Mouse (Mus musculus): Measurements from ENCODE around the gene Syn3. TPM values are rescaled to one million over a fixed set of nuclear protein-coding genes. Genes with fewer than 3 reads are reported as not detected.

Gene Syn3
- polyA plus RNA-seq, 1 experiment: 0.84 TPM

DNA sequence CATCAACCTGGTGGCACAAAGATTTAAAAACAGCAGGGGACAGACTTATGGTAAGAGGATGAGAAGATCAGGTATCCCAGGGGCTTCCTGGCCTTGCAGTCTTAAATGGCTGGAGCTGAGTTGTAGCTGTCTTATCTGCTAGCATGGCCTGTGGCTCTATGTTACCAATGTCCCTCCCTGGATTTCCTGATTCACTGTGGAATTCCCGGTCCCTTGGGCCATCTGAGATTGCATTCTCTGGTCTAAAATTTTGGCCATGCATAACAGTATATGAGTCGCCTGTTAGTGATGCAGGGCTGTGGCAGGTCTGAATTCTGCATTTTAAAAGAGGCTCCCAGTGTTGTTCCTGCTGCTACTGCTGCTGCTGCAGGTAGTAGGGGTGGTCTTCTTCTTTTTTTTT is 382.4 kb downstream of the Syn3 start:
- H3K4me1 ChIP-seq (replicated peaks; ENCODE audit: control insufficient read depth, insufficient read depth, low read length): no peaks in the 10 kb centered on the region
- 96% methylated on average over 2 of the region's 2 CpGs for WGBS
- no peak overlapping the region for H3K27ac ChIP-seq (ENCODE audit: control insufficient read depth, insufficient read depth, low read length)
- no peaks in the 10 kb centered on the region for H3K36me3 ChIP-seq (ENCODE audit: control insufficient read depth, insufficient read depth, low read length)
- DNase-seq: no peak
- no peak for TF ChIP-seq CTCF (IDR thresholded peaks at IDR 0.05; ENCODE audit: borderline replicate concordance, control insufficient read depth, extremely low read depth, insufficient read depth, low read length, poor library complexity)
- no peak for TF ChIP-seq POLR2A (IDR thresholded peaks at IDR 0.05; ENCODE audit: control insufficient read depth, extremely low read depth, insufficient read depth, low read length, poor library complexity)
- no peaks in the 10 kb centered on the region for H3K27me3 ChIP-seq (ENCODE audit: control insufficient read depth, insufficient read depth, low read length)
- no peak overlapping the region for H3K4me3 ChIP-seq (ENCODE audit: control insufficient read depth, insufficient read depth, low read length)

DNA sequence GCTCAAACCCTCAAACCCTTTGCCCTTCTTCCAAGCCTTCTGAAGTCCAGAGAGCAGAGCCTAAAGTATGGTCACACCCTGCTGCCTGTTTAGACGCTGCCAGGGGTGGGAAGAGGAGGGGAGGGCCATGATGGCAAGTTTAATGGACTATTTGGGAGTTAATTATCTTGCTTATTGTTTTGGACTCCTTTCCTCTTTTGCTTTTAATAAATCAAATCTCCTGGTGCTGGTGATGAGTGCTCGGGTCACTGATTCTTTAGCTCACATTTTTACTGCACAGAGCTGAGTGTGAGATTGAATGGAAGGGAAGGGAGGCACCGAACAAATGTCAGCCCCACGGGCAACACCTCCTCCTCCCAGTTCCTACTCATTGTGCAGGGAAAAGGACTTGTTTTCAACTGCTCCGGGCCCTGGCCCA is 384.3 kb downstream of the Syn3 start:
- Histone ChIP-seq H3K4me1 (replicated peaks; ENCODE audit: control insufficient read depth, insufficient read depth, low read length) (no peaks in the 10 kb centered on the region), H3K27ac (ENCODE audit: control insufficient read depth, insufficient read depth, low read length) (no peak overlapping the region), H3K27me3 (ENCODE audit: control insufficient read depth, insufficient read depth, low read length) (no peaks in the 10 kb centered on the region), H3K36me3 (ENCODE audit: control insufficient read depth, insufficient read depth, low read length) (no peaks in the 10 kb centered on the region), H3K4me3 (ENCODE audit: control insufficient read depth, insufficient read depth, low read length) (no peak overlapping the region)
- DNase-seq: no peak
- WGBS: 89% methylated on average over 5 of the region's 5 CpGs
- TF ChIP-seq CTCF (IDR thresholded peaks at IDR 0.05; ENCODE audit: borderline replicate concordance, control insufficient read depth, extremely low read depth, insufficient read depth, low read length, poor library complexity) (no peak), POLR2A (IDR thresholded peaks at IDR 0.05; ENCODE audit: control insufficient read depth, extremely low read depth, insufficient read depth, low read length, poor library complexity) (no peak)

DNA sequence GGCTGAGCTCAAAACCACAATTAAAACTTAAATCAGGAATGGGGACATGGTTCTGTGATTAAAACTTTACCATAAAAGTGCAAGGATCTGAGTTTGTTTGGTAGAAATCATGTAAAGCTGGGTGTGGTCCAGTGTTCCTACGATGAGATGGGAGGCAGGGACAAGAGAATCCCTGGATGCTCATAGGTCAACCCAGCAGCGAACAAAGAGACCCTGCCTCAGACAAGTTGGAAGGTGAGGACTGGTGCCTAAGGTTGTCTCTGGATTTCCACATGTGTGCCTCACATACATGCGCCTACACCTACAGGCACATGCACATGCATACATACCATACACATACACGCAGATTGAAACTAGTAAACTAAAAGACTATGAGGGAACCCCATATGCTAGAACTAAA is 389.9 kb downstream of the Syn3 start:
- H3K4me1 ChIP-seq (replicated peaks; ENCODE audit: control insufficient read depth, insufficient read depth, low read length): no peaks in the 10 kb centered on the region
- WGBS: 99% methylated on average over 4 of the region's 4 CpGs
- TF ChIP-seq POLR2A (IDR thresholded peaks at IDR 0.05; ENCODE audit: control insufficient read depth, extremely low read depth, insufficient read depth, low read length, poor library complexity) (no peak), CTCF (IDR thresholded peaks at IDR 0.05; ENCODE audit: borderline replicate concordance, control insufficient read depth, extremely low read depth, insufficient read depth, low read length, poor library complexity) (no peak)
- H3K27ac ChIP-seq (ENCODE audit: control insufficient read depth, insufficient read depth, low read length): no peak overlapping the region
- no peaks in the 10 kb centered on the region for H3K27me3 ChIP-seq (ENCODE audit: control insufficient read depth, insufficient read depth, low read length)
- H3K36me3 ChIP-seq (ENCODE audit: control insufficient read depth, insufficient read depth, low read length): no peaks in the 10 kb centered on the region
- no peak overlapping the region for H3K4me3 ChIP-seq (ENCODE audit: control insufficient read depth, insufficient read depth, low read length)
- no peak for DNase-seq

DNA sequence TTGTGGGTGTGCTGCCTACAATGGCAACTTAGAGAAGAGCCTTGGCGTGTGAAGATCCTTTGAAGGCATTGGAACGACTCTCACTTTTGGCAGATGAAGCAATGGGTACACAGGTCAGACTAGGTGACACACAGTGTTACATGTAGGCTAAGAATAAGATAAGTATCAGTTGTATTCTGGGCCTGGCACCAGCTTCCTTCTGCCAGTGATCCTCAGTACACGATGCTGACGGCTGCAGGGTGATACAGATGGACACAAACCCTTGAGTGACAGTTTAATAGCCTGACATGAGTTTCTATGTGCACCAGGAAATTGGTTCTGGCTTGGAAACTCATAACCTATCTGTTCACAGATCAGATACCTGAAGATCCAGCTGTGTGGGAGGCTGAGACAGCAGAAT is 391.0 kb downstream of the Syn3 start:
- 87% methylated on average over 4 of the region's 4 CpGs for WGBS
- no peak for DNase-seq
- no peaks in the 10 kb centered on the region for H3K27me3 ChIP-seq (ENCODE audit: control insufficient read depth, insufficient read depth, low read length)
- H3K36me3 ChIP-seq (ENCODE audit: control insufficient read depth, insufficient read depth, low read length): no peaks in the 10 kb centered on the region
- no peaks in the 10 kb centered on the region for H3K4me1 ChIP-seq (replicated peaks; ENCODE audit: control insufficient read depth, insufficient read depth, low read length)
- no peak overlapping the region for H3K4me3 ChIP-seq (ENCODE audit: control insufficient read depth, insufficient read depth, low read length)
- no peak overlapping the region for H3K27ac ChIP-seq (ENCODE audit: control insufficient read depth, insufficient read depth, low read length)
- TF ChIP-seq CTCF (IDR thresholded peaks at IDR 0.05; ENCODE audit: borderline replicate concordance, control insufficient read depth, extremely low read depth, insufficient read depth, low read length, poor library complexity) (no peak), POLR2A (IDR thresholded peaks at IDR 0.05; ENCODE audit: control insufficient read depth, extremely low read depth, insufficient read depth, low read length, poor library complexity) (no peak)

DNA sequence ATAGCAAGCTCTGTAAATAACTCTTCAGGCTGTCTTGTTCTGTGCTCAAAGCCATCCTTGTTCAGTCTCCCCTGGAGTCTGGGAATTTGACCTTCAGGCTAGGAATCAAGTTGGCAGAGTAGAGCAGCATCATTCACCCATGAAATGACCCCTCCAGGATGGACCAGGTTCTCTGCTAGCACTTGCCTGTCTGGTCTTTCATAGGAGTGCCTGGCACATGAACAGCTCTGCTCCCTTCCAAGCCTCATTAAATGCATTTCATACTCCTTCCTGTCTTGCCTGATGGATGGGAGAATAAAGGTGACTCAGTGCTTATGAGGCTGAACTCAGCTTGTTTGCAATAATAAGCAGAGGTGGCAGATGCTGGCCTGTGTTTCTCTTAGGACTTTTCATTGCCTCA is 394.7 kb downstream of the Syn3 start:
- Histone ChIP-seq H3K27ac (ENCODE audit: control insufficient read depth, insufficient read depth, low read length) (no peak overlapping the region), H3K4me1 (replicated peaks; ENCODE audit: control insufficient read depth, insufficient read depth, low read length) (no peaks in the 10 kb centered on the region), H3K4me3 (ENCODE audit: control insufficient read depth, insufficient read depth, low read length) (no peak overlapping the region), H3K36me3 (ENCODE audit: control insufficient read depth, insufficient read depth, low read length) (no peaks in the 10 kb centered on the region), H3K27me3 (ENCODE audit: control insufficient read depth, insufficient read depth, low read length) (no peaks in the 10 kb centered on the region)
- TF ChIP-seq CTCF (IDR thresholded peaks at IDR 0.05; ENCODE audit: borderline replicate concordance, control insufficient read depth, extremely low read depth, insufficient read depth, low read length, poor library complexity) (no peak), POLR2A (IDR thresholded peaks at IDR 0.05; ENCODE audit: control insufficient read depth, extremely low read depth, insufficient read depth, low read length, poor library complexity) (no peak)
- DNase-seq: no peak

DNA sequence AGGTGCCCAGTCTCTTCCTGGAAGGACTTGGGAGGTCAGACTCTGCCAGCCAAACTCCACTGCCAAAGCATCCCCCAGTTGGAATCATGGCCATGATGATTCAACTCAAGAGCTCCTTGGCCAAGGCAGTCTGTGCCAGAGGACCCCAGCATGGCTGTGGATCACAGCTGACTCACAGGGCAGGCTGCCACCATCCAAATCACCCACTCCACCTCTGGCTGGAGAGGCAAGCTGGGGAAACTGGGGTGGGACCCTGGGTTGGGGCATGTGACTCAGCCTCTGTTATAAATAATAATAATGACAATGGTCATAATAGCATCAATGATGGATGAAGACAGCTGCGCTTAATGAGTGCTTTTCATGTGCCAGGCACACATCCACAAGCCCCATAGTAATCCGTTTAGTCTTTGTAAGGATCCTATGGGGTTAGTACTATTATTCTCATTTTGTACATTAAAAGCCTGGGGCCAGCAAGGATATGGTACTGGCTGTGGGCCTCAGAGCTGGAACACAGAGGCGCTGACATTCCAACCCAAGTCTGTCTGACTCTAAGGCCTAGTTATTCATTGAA is 398.3 kb downstream of the Syn3 start:
- TF ChIP-seq CTCF (IDR thresholded peaks at IDR 0.05; ENCODE audit: borderline replicate concordance, control insufficient read depth, extremely low read depth, insufficient read depth, low read length, poor library complexity): no peak
- no peak overlapping the region for H3K4me3 ChIP-seq (ENCODE audit: control insufficient read depth, insufficient read depth, low read length)
- no peaks in the 10 kb centered on the region for H3K27me3 ChIP-seq (ENCODE audit: control insufficient read depth, insufficient read depth, low read length)
- no peaks in the 10 kb centered on the region for H3K4me1 ChIP-seq (replicated peaks; ENCODE audit: control insufficient read depth, insufficient read depth, low read length)
- H3K27ac ChIP-seq (ENCODE audit: control insufficient read depth, insufficient read depth, low read length): no peak overlapping the region
- no peak for DNase-seq
- WGBS: 96% methylated on average over 3 of the region's 3 CpGs
- no peaks in the 10 kb centered on the region for H3K36me3 ChIP-seq (ENCODE audit: control insufficient read depth, insufficient read depth, low read length)

DNA sequence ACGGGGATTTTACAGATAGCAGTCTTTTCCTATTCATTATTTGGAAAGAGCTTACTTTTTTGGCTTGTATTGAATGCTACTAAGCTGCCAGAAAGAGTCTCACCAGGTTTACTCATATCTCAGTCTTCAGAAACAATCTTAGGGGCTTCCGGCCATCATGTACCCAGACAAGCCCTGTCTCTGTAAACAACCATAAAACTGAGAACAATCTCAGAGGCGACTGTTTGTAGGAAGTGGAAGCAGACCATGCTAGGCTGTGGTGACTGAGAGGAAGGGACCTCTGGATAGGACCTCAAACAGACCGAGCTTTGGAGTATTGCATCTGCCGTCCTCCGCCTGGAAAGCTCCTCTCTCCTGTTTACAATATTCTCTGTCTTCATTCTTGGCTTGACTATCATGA is 400.3 kb downstream of the Syn3 start:
- TF ChIP-seq CTCF (IDR thresholded peaks at IDR 0.05; ENCODE audit: borderline replicate concordance, control insufficient read depth, extremely low read depth, insufficient read depth, low read length, poor library complexity): no peak
- no peak for TF ChIP-seq POLR2A (IDR thresholded peaks at IDR 0.05; ENCODE audit: control insufficient read depth, extremely low read depth, insufficient read depth, low read length, poor library complexity)
- no peaks in the 10 kb centered on the region for H3K4me1 ChIP-seq (replicated peaks; ENCODE audit: control insufficient read depth, insufficient read depth, low read length)
- no peak overlapping the region for H3K4me3 ChIP-seq (ENCODE audit: control insufficient read depth, insufficient read depth, low read length)
- 84% methylated on average over 6 of the region's 6 CpGs for WGBS
- no peaks in the 10 kb centered on the region for H3K36me3 ChIP-seq (ENCODE audit: control insufficient read depth, insufficient read depth, low read length)
- DNase-seq: no peak
- no peaks in the 10 kb centered on the region for H3K27me3 ChIP-seq (ENCODE audit: control insufficient read depth, insufficient read depth, low read length)
- no peak overlapping the region for H3K27ac ChIP-seq (ENCODE audit: control insufficient read depth, insufficient read depth, low read length)

Data from thymus, adult 2 months (tissue).